In the genomic region with DNA sequence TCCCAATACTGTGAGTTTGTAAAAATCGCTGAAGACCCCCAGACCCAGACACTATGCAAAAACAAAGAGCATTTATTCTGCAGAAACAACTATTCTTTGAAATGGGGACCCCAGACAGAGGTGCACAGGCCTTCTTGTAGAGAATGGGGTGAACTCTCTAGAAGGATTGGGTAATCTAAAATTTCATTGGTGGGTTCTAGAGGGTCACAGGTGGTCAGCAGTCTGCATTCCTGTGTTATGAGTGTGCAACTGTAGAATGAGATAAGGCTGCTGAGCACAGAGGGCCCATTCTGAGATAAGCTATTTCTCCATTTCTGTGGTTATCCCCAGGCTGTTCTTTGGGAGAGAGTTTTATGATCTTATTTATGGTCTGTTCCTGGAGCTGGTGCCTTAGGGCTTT, we compare ENCODE assay signal across 20 mouse cellular contexts. TPM values are rescaled to one million over a fixed set of nuclear protein-coding genes. Genes with fewer than 3 reads are reported as not detected.
DNase-seq lines count a peak whose midpoint lies in the region; ATAC-seq lines count a peak whose summit lies in the region.
"Had no signal": no experiment of that assay in that cellular context is flagged by ENCODE, and none has a peak within 500 bp of the region (broad histone marks: within the 10 kb centered on the region; RNA-seq: fewer than 3 reads in every experiment).

No protein-coding gene starts in this region.

- H3K9ac ChIP-seq in liver, embryonic 11.5 days (ENCODE audit: low read depth, low read length): no peak overlapping the region
- H3K9ac ChIP-seq in liver, embryonic 12.5 days: no peak overlapping the region
- H3K9ac ChIP-seq in stomach, embryonic 14.5 days (replicated peaks; ENCODE audit: low read depth, low read length): no peak overlapping the region
- H3K9ac ChIP-seq: forebrain, embryonic 15.5 days; heart, embryonic 13.5 days; lung, embryonic 15.5 days; stomach, embryonic 15.5 days had no signal

- no peaks in the 10 kb centered on the region for H3K36me3 ChIP-seq in liver, embryonic 11.5 days (ENCODE audit: control insufficient read depth, insufficient read depth, low read length)
- H3K36me3 ChIP-seq in liver, embryonic 12.5 days: no peaks in the 10 kb centered on the region
- no peaks in the 10 kb centered on the region for H3K36me3 ChIP-seq in stomach, embryonic 14.5 days (ENCODE audit: control insufficient read depth, insufficient read depth, low read length)
- H3K36me3 ChIP-seq: forebrain, embryonic 15.5 days; heart, embryonic 13.5 days; hindbrain, embryonic 10.5 days; lung, embryonic 15.5 days; stomach, embryonic 15.5 days had no signal

- no peaks in the 10 kb centered on the region for H3K27me3 ChIP-seq in liver, embryonic 11.5 days (replicated peaks; ENCODE audit: control insufficient read depth, insufficient read depth, low read length)
- H3K27me3 ChIP-seq in liver, embryonic 12.5 days (replicated peaks): no peaks in the 10 kb centered on the region
- no peaks in the 10 kb centered on the region for H3K27me3 ChIP-seq in stomach, embryonic 14.5 days (ENCODE audit: control insufficient read depth, insufficient read depth, low read length)
- H3K27me3 ChIP-seq: forebrain, embryonic 15.5 days; heart, embryonic 13.5 days; lung, embryonic 15.5 days; megakaryocyte, embryonic 14.5 days; stomach, embryonic 15.5 days had no signal

- no peak overlapping the region for H3K27ac ChIP-seq in liver, embryonic 11.5 days (ENCODE audit: low read depth, low read length)
- H3K27ac ChIP-seq in liver, embryonic 12.5 days: no peak overlapping the region
- no peak overlapping the region for H3K27ac ChIP-seq in stomach, embryonic 14.5 days (ENCODE audit: low read length)
- H3K27ac ChIP-seq: forebrain, embryonic 15.5 days; heart, embryonic 13.5 days; hindbrain, embryonic 10.5 days; layer of hippocampus, adult 2 months; lung, embryonic 15.5 days; stomach, embryonic 15.5 days had no signal

- no peak for DNase-seq in liver, embryonic 11.5 days (ENCODE audit: low spot score)
- DNase-seq in liver: no peak
- DNase-seq in MEL-GATA-1-ER (ENCODE audit: extremely low read depth, low read depth): peak; percentile 79
- no peak for DNase-seq in heart, adult 9 months (ENCODE audit: low spot score in 2 of 2)
- DNase-seq in cerebellum, adult 18-20 months: no peak
- DNase-seq: adrenal gland, postnatal 36 days; cerebellum, postnatal 10 days; left cerebral cortex, postnatal 4 days; spleen, adult 18-20 months had no signal

- no peaks in the 10 kb centered on the region for H3K9me3 ChIP-seq in liver, embryonic 11.5 days (ENCODE audit: control insufficient read depth, low read length)
- no peaks in the 10 kb centered on the region for H3K9me3 ChIP-seq in liver, embryonic 12.5 days (replicated peaks)
- H3K9me3 ChIP-seq in stomach, embryonic 14.5 days (ENCODE audit: control insufficient read depth, low read depth, low read length): no peaks in the 10 kb centered on the region
- H3K9me3 ChIP-seq: forebrain, embryonic 15.5 days; heart, embryonic 13.5 days; lung, embryonic 15.5 days; stomach, embryonic 15.5 days had no signal

- 72% methylated on average over 1 of the region's 1 CpGs for WGBS in liver, embryonic 11.5 days
- 69% methylated on average over 1 of the region's 1 CpGs for WGBS in liver, embryonic 12.5 days (ENCODE audit: insufficient replicate concordance)
- WGBS in stomach, embryonic 14.5 days: 82% methylated on average over 1 of the region's 1 CpGs

- peak overlapping the region; percentile 47; the same call in 1 of the 2 replicates for H3K4me2 ChIP-seq in liver, embryonic 11.5 days
- peak overlapping the region; percentile 27 for H3K4me2 ChIP-seq in liver, embryonic 12.5 days
- no peak overlapping the region for H3K4me2 ChIP-seq in stomach, embryonic 14.5 days (replicated peaks; ENCODE audit: low read depth, low read length)
- H3K4me2 ChIP-seq: forebrain, embryonic 15.5 days; heart, embryonic 13.5 days; lung, embryonic 15.5 days; stomach, embryonic 15.5 days had no signal

- no peak overlapping the region for H3K4me3 ChIP-seq in liver, embryonic 11.5 days (ENCODE audit: low read depth, low read length)
- no peak overlapping the region for H3K4me3 ChIP-seq in liver, embryonic 12.5 days
- H3K4me3 ChIP-seq in stomach, embryonic 14.5 days (ENCODE audit: low read depth, low read length): no peak overlapping the region
- H3K4me3 ChIP-seq: forebrain, embryonic 15.5 days; heart, embryonic 13.5 days; hindbrain, embryonic 10.5 days; layer of hippocampus, adult 2 months; lung, embryonic 15.5 days; megakaryocyte, embryonic 14.5 days; stomach, embryonic 15.5 days had no signal

- ATAC-seq in liver, embryonic 11.5 days (replicated peaks; ENCODE audit: low FRiP score): peak; percentile 94
- ATAC-seq in liver, embryonic 12.5 days: peak; percentile 90
- ATAC-seq in stomach, embryonic 14.5 days (ENCODE audit: insufficient number of reproducible peaks, insufficient read depth, low FRiP score, low read depth): peak; percentile 42; the same call in 1 of the 2 replicates
- ATAC-seq in cerebellum, adult (ENCODE audit: insufficient number of reproducible peaks, low FRiP score, low TSS enrichment): no peak
- ATAC-seq: forebrain, embryonic 15.5 days; midbrain, embryonic 16.5 days had no signal

- peaks cover 10% of the 10 kb centered on the region for H3K4me1 ChIP-seq in liver, embryonic 11.5 days (replicated peaks; ENCODE audit: control insufficient read depth, insufficient read depth, low read length)
- peaks cover 23% of the 10 kb centered on the region for H3K4me1 ChIP-seq in liver, embryonic 12.5 days
- H3K4me1 ChIP-seq in stomach, embryonic 14.5 days (ENCODE audit: control insufficient read depth, insufficient read depth, low read length): no peaks in the 10 kb centered on the region; the same call in 1 of the 2 replicates
- H3K4me1 ChIP-seq: forebrain, embryonic 15.5 days; stomach, embryonic 15.5 days had no signal

RNA-seq across cellular contexts. Expression of gene Tmbim4, which starts 33.3 kb away (rescaled TPM):
- polyA plus RNA-seq in liver, embryonic 11.5 days (2014; fragmentation: Nextera tagmentation; extraction: Ambion mirVana): 111 and 114 TPM in 2 replicates
- polyA plus RNA-seq in liver, embryonic 12.5 days (2016; fragmentation: Nextera tagmentation; extraction: Ambion mirVana): 76.1 and 86.1 TPM in 2 replicates
- 104 and 110 TPM in 2 replicates for polyA plus RNA-seq in stomach, embryonic 14.5 days (2014; fragmentation: Nextera tagmentation; extraction: Ambion mirVana)

RNA-seq across cellular contexts. Expression of gene Irak3, which starts 33.9 kb away (rescaled TPM):
- polyA plus RNA-seq in liver, embryonic 11.5 days (2014; fragmentation: Nextera tagmentation; extraction: Ambion mirVana): 0.57 and 0.67 TPM in 2 replicates
- 0.63 and 0.82 TPM in 2 replicates for polyA plus RNA-seq in liver, embryonic 12.5 days (2016; fragmentation: Nextera tagmentation; extraction: Ambion mirVana)
- polyA plus RNA-seq in stomach, embryonic 14.5 days (2014; fragmentation: Nextera tagmentation; extraction: Ambion mirVana): 0.75 and 1.3 TPM in 2 replicates

RNA-seq across cellular contexts. Expression of gene Helb, which starts 55.3 kb away (rescaled TPM):
- 12.1 and 12.5 TPM in 2 replicates for polyA plus RNA-seq in liver, embryonic 11.5 days (2014; fragmentation: Nextera tagmentation; extraction: Ambion mirVana)
- 10.0 and 10.7 TPM in 2 replicates for polyA plus RNA-seq in liver, embryonic 12.5 days (2016; fragmentation: Nextera tagmentation; extraction: Ambion mirVana)
- polyA plus RNA-seq in stomach, embryonic 14.5 days (2014; fragmentation: Nextera tagmentation; extraction: Ambion mirVana): 5.0 and 7.1 TPM in 2 replicates

RNA-seq across cellular contexts. Expression of gene Llph, which starts 58.8 kb away (rescaled TPM):
- polyA plus RNA-seq in liver, embryonic 11.5 days (2014; fragmentation: Nextera tagmentation; extraction: Ambion mirVana): 86.5 and 92.3 TPM in 2 replicates
- 55.2 and 55.5 TPM in 2 replicates for polyA plus RNA-seq in liver, embryonic 12.5 days (2016; fragmentation: Nextera tagmentation; extraction: Ambion mirVana)
- 59.2 and 66.1 TPM in 2 replicates for polyA plus RNA-seq in stomach, embryonic 14.5 days (2014; fragmentation: Nextera tagmentation; extraction: Ambion mirVana)
